Mouse (Mus musculus) stomach, embryonic 16.5 days (tissue): ENCODE measurements around the gene Hhat. TPM values are rescaled to one million over a fixed set of nuclear protein-coding genes. Genes with fewer than 3 reads are reported as not detected.
A peak's percentile ranks its signal among the peaks of the same experiment; 100 is the strongest.

Experiments
- ATAC-seq: fragments of 200-750 bp; cut with Nextera tagmentation; 2 replicates; pipeline ENCODE4 v1.8.0; 2017; ENCODE audit warnings: moderate number of reproducible peaks, moderate TSS enrichment; ENCODE audit not compliant: insufficient read depth, low FRiP score
- H3K27ac ChIP-seq: fragments of 300-500 bp; sonication (generic); 2 replicates; pipeline ENCODE4 v1.5.1; 2014; ENCODE audit warnings: low read length
- H3K27me3 ChIP-seq: fragments of 300-500 bp; sonication (generic); 2 replicates; pipeline ENCODE4 v1.6.1; 2014; ENCODE audit warnings: low read length, control low read depth, mixed read lengths; ENCODE audit not compliant: control insufficient read depth, insufficient read depth
- H3K36me3 ChIP-seq: fragments of 300-500 bp; sonication (generic); 2 replicates; pipeline ENCODE4 v1.6.1; 2014; ENCODE audit warnings: low read length; ENCODE audit not compliant: control insufficient read depth, insufficient read depth
- H3K4me1 ChIP-seq: fragments of 300-500 bp; sonication (generic); 2 replicates; pipeline ENCODE4 v1.6.1; 2014; ENCODE audit warnings: low read length, control low read depth, mixed read lengths; ENCODE audit not compliant: control insufficient read depth, insufficient read depth
- H3K4me2 ChIP-seq: fragments of 300-500 bp; sonication (generic); 2 replicates; pipeline ENCODE4 v1.6.1; 2014; ENCODE audit warnings: low read depth, low read length, mixed read lengths
- H3K4me3 ChIP-seq: fragments of 300-500 bp; sonication (generic); replicated peaks from 2 replicates; pipeline ENCODE4 v1.5.1; 2014; ENCODE audit warnings: mild to moderate bottlenecking, low read length
- H3K9ac ChIP-seq: fragments of 300-500 bp; sonication (generic); 2 replicates; pipeline ENCODE4 v1.6.1; 2014; ENCODE audit warnings: low read length
- H3K9me3 ChIP-seq: fragments of 300-500 bp; sonication (generic); replicated peaks from 2 replicates; pipeline ENCODE4 v1.6.1; 2016; ENCODE audit warnings: low read length, control low read depth; ENCODE audit not compliant: control insufficient read depth
- WGBS: fragments of 180-500 bp; shearing (Covaris S2); extraction: QIAGEN DNeasy Blood & Tissue Kit; methylation state at CpG from one replicate; pipeline ENCODE4 v1.1.7; 2014; 5-methylcytosine and 5-hydroxymethylcytosine counted together
- polyA plus RNA-seq: library from polyadenylated mRNA; unstranded; fragments of >200 nt; fragmentation: Nextera tagmentation; extraction: Ambion mirVana; gene quantifications from 2 replicates; pipeline ENCODE4 v1.2.1, GENCODE M21; 2015

The Hhat gene
- polyA plus RNA-seq, 1 experiment from 2014 or later: 8.9 TPM

- ATAC-seq: peak; percentile 63; the same call in 1 of the 2 replicates
- Histone ChIP-seq H3K4me3 (no peak overlapping the region), H3K36me3 (no peaks in the 10 kb centered on the region), H3K9ac (no peak overlapping the region), H3K27ac (peak overlapping the region; percentile 26; the same call in 1 of the 2 replicates), H3K4me2 (no peak overlapping the region), H3K4me1 (no peaks in the 10 kb centered on the region), H3K9me3 (no peaks in the 10 kb centered on the region), H3K27me3 (no peaks in the 10 kb centered on the region)
- 45% methylated on average over 3 of the region's 3 CpGs for WGBS
Observed at GRCm38 (mm10) chr1:192485030-192485429, 286.0 kb downstream of the Hhat start.

GRCm38 (mm10) chr1:192481446-192481845 is 289.6 kb downstream of the Hhat start:
- H3K27ac ChIP-seq: no peak overlapping the region
- ATAC-seq: no peak
- no peaks in the 10 kb centered on the region for H3K27me3 ChIP-seq
- no peaks in the 10 kb centered on the region for H3K9me3 ChIP-seq
- H3K9ac ChIP-seq: no peak overlapping the region
- H3K4me2 ChIP-seq: no peak overlapping the region
- H3K36me3 ChIP-seq: no peaks in the 10 kb centered on the region
- H3K4me3 ChIP-seq: no peak overlapping the region
- 0 out of 2 replicates have a peak, but pooled peaks cover 4% of the 10 kb centered on the region for H3K4me1 ChIP-seq

- 75% methylated on average over 8 of the region's 8 CpGs for WGBS
- no peak for ATAC-seq
- no peak overlapping the region for H3K4me3 ChIP-seq
Observed at GRCm38 (mm10) chr1:192480072-192480784, 290.8 kb downstream of the Hhat start.

GRCm38 (mm10) chr1:192478176-192478575 is 292.8 kb downstream of the Hhat start:
- H3K36me3 ChIP-seq: no peaks in the 10 kb centered on the region
- WGBS: 60% methylated on average over 5 of the region's 5 CpGs
- no peak overlapping the region for H3K4me2 ChIP-seq
- H3K27ac ChIP-seq: peak overlapping the region; percentile 21; the same call in 1 of the 2 replicates
- no peak overlapping the region for H3K9ac ChIP-seq
- H3K4me3 ChIP-seq: no peak overlapping the region
- no peaks in the 10 kb centered on the region for H3K27me3 ChIP-seq
- no peaks in the 10 kb centered on the region for H3K9me3 ChIP-seq
- 0 out of 2 replicates have a peak, but pooled peaks cover 4% of the 10 kb centered on the region for H3K4me1 ChIP-seq
- no peak for ATAC-seq

More at GRCm38 (mm10) chr1:192480072-192480784, 290.8 kb downstream of the Hhat start:
- H3K9me3 ChIP-seq: no peaks in the 10 kb centered on the region
- no peaks in the 10 kb centered on the region for H3K36me3 ChIP-seq
- H3K9ac ChIP-seq: no peak overlapping the region
- H3K27ac ChIP-seq: no peak overlapping the region
- no peak overlapping the region for H3K4me2 ChIP-seq
- no peaks in the 10 kb centered on the region for H3K27me3 ChIP-seq
- H3K4me1 ChIP-seq: 0 out of 2 replicates have a peak, but pooled peaks cover 4% of the 10 kb centered on the region

- no peak for ATAC-seq
- 51% methylated on average over 6 of the region's 6 CpGs for WGBS
- Histone ChIP-seq H3K9ac (no peak overlapping the region), H3K4me3 (no peak overlapping the region), H3K4me2 (no peak overlapping the region), H3K27me3 (no peaks in the 10 kb centered on the region), H3K36me3 (no peaks in the 10 kb centered on the region), H3K9me3 (no peaks in the 10 kb centered on the region), H3K4me1 (0 out of 2 replicates have a peak, but pooled peaks cover 4% of the 10 kb centered on the region), H3K27ac (0 out of 2 replicates have a peak overlapping the region, but pooled peaks have one; percentile 7)
Observed at GRCm38 (mm10) chr1:192477556-192477955, 293.5 kb downstream of the Hhat start.

GRCm38 (mm10) chr1:192476704-192477103 is 294.3 kb downstream of the Hhat start:
- H3K4me1 ChIP-seq: 0 out of 2 replicates have a peak, but pooled peaks cover 4% of the 10 kb centered on the region
- WGBS: 15% methylated on average over 7 of the region's 7 CpGs

GRCm38 (mm10) chr1:192473134-192473533 is 297.9 kb downstream of the Hhat start:
- Histone ChIP-seq H3K4me3 (no peak overlapping the region), H3K27me3 (no peaks in the 10 kb centered on the region), H3K4me2 (no peak overlapping the region), H3K36me3 (no peaks in the 10 kb centered on the region), H3K9ac (no peak overlapping the region), H3K27ac (no peak overlapping the region), H3K9me3 (no peaks in the 10 kb centered on the region), H3K4me1 (0 out of 2 replicates have a peak, but pooled peaks cover 4% of the 10 kb centered on the region)
- WGBS: 89% methylated on average over 6 of the region's 6 CpGs
- ATAC-seq: no peak

More at GRCm38 (mm10) chr1:192476704-192477103, 294.3 kb downstream of the Hhat start:
- no peak overlapping the region for H3K4me3 ChIP-seq
- ATAC-seq: no peak
- H3K36me3 ChIP-seq: no peaks in the 10 kb centered on the region
- no peaks in the 10 kb centered on the region for H3K9me3 ChIP-seq
- H3K27ac ChIP-seq: no peak overlapping the region
- H3K27me3 ChIP-seq: no peaks in the 10 kb centered on the region
- H3K9ac ChIP-seq: no peak overlapping the region
- H3K4me2 ChIP-seq: no peak overlapping the region

- 50% methylated on average over 4 of the region's 4 CpGs for WGBS
Observed at GRCm38 (mm10) chr1:192472366-192472765, 298.7 kb downstream of the Hhat start.

GRCm38 (mm10) chr1:192463732-192464131 is 307.3 kb downstream of the Hhat start:
- H3K27me3 ChIP-seq: no peaks in the 10 kb centered on the region
- H3K36me3 ChIP-seq: no peaks in the 10 kb centered on the region
- H3K4me3 ChIP-seq: no peak overlapping the region
- H3K9me3 ChIP-seq: no peaks in the 10 kb centered on the region
- 70% methylated on average over 4 of the region's 4 CpGs for WGBS
- no peak overlapping the region for H3K4me2 ChIP-seq
- no peaks in the 10 kb centered on the region for H3K4me1 ChIP-seq
- H3K27ac ChIP-seq: no peak overlapping the region
- no peak overlapping the region for H3K9ac ChIP-seq
- ATAC-seq: no peak

More at GRCm38 (mm10) chr1:192472366-192472765, 298.7 kb downstream of the Hhat start:
- H3K9me3 ChIP-seq: no peaks in the 10 kb centered on the region
- H3K27ac ChIP-seq: no peak overlapping the region
- no peaks in the 10 kb centered on the region for H3K27me3 ChIP-seq
- no peak overlapping the region for H3K4me3 ChIP-seq
- H3K4me2 ChIP-seq: no peak overlapping the region
- H3K9ac ChIP-seq: no peak overlapping the region
- ATAC-seq: no peak
- no peaks in the 10 kb centered on the region for H3K36me3 ChIP-seq
- no peaks in the 10 kb centered on the region for H3K4me1 ChIP-seq
